Mouse (Mus musculus) bone marrow macrophage, adult 2 months (primary cell): Measurements from ENCODE around the gene Lipo4. TPM values are rescaled to one million over a fixed set of nuclear protein-coding genes. Genes with fewer than 3 reads are reported as not detected.
"Not testable (repeated sequence)": the region's sequence is repeated elsewhere in the genome, so short reads cannot be mapped to it uniquely, and the experiment has no call there.

Source experiments
- H3K27ac ChIP-seq: 2 replicates; pipeline ENCODE4 v1.5.1; 2012; ENCODE audit warnings: low read depth, low read length; ENCODE audit not compliant: insufficient read depth
- H3K4me1 ChIP-seq: 2 replicates; pipeline ENCODE4 v1.6.1; 2012; ENCODE audit warnings: low read length; ENCODE audit not compliant: control insufficient read depth, insufficient read depth
- H3K4me3 ChIP-seq: 2 replicates; pipeline ENCODE4 v1.5.1; 2012; ENCODE audit warnings: mild to moderate bottlenecking, low read length, moderate library complexity; ENCODE audit not compliant: insufficient read depth
- CTCF ChIP-seq: IDR thresholded peaks from 2 replicates; pipeline ENCODE4 v1.5.1; 2012; ENCODE audit warnings: low read depth, mild to moderate bottlenecking, low read length, moderate library complexity
- POLR2A ChIP-seq: IDR thresholded peaks from 2 replicates; pipeline ENCODE4 v1.6.1; 2012; ENCODE audit warnings: mild to moderate bottlenecking, low read depth, low read length, borderline replicate concordance
- polyA plus RNA-seq: library from polyadenylated mRNA; stranded (reverse); fragments of >200 nt; gene quantifications from 2 replicates; pipeline ENCODE4 v1.2.4, GENCODE M21; 2012; ENCODE audit not compliant: missing spikeins, insufficient read depth, insufficient read length

Gene Lipo4
- polyA plus RNA-seq: not detected in 2 replicates

- TF ChIP-seq CTCF: no peak
- TF ChIP-seq POLR2A: no peak
- H3K4me3 ChIP-seq: no peak within 1 kb of the TSS
- no peak within 1 kb of the TSS for H3K27ac ChIP-seq
- no peaks in the 10 kb centered on the region for H3K4me1 ChIP-seq
These were observed at the start of gene Lipo4 for GRCm38 (mm10) chr19:33517680-33518079. Gene Lipo4 (minus strand): TSS chr19:33517780.

GRCm38 (mm10) chr19:33456426-33456825, 61.2 kb downstream of the Lipo4 start:
- not testable (repeated sequence) for H3K27ac ChIP-seq, H3K4me3 ChIP-seq, H3K4me1 ChIP-seq

- H3K27ac ChIP-seq: no peak overlapping the region
- no peak for TF ChIP-seq POLR2A
- TF ChIP-seq CTCF: no peak
- no peak overlapping the region for H3K4me3 ChIP-seq
- no peaks in the 10 kb centered on the region for H3K4me1 ChIP-seq
These were observed 63.9 kb downstream of the Lipo4 start for GRCm38 (mm10) chr19:33453725-33454124.

Other genes with a start within 250 kb of the Lipo4 start
- gene Rnls, start 125.5 kb downstream of the Lipo4 start, polyA plus RNA-seq: 2.9 TPM in 2 replicates
- gene Gm8978, start 107.5 kb upstream of the Lipo4 start, polyA plus RNA-seq: not detected in 2 replicates
- gene Lipo2, start 233.6 kb upstream of the Lipo4 start, polyA plus RNA-seq: not detected in 2 replicates
- gene Lipo3, start 244.2 kb upstream of the Lipo4 start, polyA plus RNA-seq: 21.0 and 23.9 TPM in 2 replicates